Mouse (Mus musculus): ENCODE results near the gene Spg20. TPM values are rescaled to one million over a fixed set of nuclear protein-coding genes. Genes with fewer than 3 reads are reported as not detected.
A peak's percentile ranks its signal among the peaks of the same experiment; 100 is the strongest.

The Spg20 gene
- polyA plus RNA-seq (2012; rRNA removed) = 11.5 and 12.1 TPM in 2 replicates

DNA sequence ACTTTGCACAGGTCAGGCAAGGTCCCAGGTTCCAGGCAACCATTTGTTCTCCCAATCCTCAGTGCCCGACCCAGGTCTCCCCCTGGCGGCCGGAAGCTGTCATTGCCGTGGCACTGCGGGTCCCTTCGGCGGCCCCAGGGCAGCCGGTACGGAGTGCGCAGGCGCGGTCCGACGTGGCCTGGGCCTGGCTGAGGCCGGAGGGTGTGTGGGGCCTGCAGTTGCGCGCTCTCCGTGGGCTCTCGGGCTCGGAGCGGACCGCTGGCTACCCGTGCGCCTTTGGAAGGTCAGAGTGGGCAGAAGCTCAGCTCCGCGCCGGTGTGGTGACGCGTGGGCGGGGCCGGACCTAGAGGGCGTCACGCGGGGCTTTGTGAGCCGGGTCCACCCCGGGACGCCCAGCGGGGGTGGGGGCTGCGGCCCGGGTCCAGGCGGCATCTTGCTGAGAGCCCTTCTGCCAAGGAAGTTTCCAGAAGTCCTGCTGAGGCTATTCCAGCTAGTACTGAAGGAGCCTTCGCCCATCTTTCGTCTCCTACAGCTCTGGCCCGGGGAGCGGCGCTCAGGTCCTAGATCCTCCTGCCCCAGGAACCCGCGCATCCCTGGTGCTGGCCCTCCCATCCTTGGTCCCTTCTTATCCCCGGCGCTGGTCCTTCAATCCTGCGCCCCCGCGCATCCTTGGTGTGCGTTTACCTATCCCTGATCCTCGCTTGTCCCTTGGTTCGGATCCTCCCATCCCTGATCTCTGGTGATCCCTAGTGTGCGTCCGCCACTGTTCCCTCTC lies at the start of gene Spg20:
Spg20 (plus strand) TSS at position 174 of the 775 bp plus-strand sequence.
- DNase-seq (ENCODE audit: low read depth) = no peak

DNA sequence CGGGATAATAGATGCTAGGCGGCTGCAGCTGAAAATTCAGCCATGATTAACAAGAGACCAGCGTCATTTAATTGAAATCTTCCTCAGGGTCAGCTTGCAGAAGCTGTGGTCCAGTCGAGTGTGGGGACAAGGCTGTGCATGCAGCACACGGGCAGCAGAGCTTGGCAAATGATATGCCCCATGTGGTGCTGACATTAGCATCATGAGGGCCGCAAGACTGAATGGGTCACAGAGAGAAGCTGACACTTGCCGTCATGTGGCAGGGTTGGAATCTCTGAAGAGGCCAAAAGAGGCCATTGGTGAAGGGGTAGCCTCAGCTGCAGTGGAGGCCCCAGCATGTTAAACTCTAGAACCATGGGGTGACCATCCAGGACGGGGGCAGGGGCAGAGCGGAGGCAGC lies 49.3 kb upstream of the Spg20 start:
- DNase-seq (ENCODE audit: low read depth) = no peak

DNA sequence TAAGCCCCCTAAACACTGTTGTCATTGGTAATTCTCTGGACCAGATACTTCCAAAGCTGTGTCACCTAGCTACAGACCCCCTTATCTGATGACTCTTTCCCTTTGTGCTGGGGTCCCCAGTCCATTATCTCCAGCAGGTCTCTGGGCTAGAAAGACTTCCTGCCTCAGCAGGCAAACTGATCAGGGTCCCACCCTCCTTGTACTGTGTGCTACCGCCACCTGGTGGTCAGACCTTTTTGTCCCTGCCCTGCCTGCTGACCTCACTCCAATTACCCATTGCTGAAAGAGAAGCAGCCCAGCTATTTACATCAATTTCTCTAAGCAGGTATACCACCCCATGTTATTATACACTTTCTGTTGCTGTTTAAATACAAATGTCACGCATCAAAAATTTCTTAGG lies 47.5 kb upstream of the Spg20 start:
- DNase-seq (ENCODE audit: low read depth) = no peak

DNA sequence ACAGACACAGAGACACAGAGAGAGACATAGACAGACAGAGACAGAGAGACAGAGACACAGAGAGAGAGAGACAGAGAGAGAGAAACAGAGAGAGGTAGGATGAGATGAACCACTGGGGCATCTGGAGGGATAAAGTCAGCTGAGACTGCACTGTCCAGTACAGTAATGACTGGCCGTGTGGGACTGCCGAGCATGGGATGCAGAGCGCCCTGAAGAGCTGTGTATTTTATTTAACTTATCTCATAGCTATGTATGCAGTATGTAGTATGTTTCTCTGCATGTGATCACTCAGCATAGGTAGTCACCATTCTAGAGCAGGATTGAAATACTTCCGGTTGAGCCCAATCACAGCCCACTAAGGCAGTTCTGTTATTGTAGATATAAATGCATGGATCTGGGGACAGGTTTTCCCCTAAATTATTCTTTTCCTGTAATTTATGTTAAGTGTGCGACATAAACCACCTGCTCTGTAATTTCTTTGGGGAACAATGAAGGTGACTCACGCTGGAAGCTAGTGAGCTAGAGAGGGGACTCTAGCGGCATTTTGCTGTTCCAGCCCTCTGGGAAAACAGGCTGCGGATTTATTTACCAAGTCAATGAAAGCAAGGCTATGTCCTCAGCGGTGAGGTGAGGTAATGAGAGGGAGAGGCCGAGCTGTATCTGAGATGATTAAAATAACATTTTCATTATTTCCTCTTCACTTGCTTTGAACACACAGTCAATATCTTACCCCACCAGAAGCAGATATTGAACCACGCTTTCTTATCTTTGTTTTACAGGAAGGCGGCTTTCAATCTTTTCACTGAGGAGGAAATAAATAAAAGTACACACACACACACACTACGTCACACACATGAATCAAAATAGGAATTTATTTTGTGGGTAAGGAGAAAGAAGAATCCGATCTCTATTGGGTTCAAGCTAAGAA lies 45.9 kb upstream of the Spg20 start:
- DNase-seq (ENCODE audit: low read depth) = no peak

DNA sequence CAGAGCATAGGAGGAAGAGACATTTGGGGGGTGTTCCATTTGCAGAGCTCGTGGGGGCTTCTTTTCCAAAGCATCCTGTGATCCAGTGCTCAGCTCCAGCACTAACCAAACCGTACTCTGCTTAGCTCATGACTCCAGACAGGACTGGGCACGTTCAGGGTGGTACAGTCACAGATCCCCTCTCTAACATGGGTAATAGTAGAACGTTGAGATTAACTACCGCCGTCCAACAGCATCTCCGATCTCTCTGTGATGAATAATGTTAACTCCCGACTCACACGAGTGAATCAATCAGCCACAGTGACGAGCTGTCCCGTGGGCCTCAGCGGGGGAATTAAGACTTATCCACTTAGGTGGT lies 45.3 kb upstream of the Spg20 start:
- no peak for DNase-seq (ENCODE audit: low read depth)

DNA sequence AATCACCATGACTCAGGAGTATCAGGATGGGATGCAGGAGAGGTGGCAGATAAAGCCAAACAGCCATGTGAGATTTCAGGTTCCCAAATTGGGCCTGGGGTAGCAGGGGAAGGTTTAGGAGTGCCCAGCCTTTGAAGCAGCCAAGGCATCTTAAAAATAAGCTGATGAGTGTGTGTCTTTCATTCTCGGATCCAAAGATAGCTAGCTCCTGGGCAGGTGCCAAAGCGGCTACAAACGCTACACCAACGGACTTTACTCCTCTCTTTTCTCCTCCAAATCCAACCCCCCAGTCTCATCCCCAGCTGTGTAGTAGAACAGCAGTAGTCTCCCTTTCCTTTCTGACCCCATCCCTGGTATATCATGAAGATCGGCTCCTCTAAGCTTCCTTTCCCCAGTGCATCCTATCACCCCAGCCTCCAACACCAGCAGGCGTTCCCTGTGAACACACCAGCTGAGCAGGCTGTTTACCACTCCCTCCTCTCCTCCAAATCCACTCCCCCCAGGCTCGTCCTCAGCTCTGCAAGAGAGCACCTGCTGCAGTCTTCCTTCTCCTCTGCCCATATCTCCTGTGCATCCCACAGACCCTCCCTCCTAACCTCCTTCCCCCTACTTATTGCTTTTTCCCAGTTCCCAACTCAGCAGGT lies 44.0 kb upstream of the Spg20 start:
- no peak for DNase-seq (ENCODE audit: low read depth)

DNA sequence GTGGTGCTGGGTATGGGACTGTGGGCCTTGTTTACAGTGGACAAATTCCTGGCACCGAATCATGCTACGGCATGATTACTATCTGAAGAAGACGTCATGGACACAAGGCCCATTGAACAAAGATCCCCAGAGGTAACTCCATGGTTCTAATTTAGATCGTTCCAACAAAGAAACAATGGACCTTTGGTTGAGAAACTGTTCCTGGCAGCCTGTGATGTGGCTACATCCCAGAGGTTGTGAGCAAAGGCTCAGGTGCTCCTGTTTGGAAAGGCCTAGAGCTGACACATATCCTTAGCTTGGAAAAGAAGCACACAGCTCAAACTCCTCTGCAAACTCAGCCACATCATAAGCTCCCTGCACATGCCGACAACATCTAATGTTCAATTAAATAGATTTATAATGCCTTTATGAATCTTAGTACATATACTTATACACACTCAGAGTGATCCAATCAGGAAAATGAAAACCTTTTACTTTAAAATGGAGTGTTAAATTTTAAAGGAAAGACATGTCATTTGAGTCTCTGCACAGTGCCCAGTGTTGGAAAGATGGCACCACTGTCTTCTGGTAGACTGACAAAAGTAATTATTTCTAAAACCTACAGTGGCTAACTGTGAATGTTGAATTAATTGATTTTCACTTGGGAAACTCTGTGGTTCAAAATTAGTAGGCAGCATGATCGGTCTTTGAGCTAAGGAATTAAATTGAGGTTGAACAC lies 37.2 kb upstream of the Spg20 start:
- DNase-seq (ENCODE audit: low read depth) = peak; percentile 74

DNA sequence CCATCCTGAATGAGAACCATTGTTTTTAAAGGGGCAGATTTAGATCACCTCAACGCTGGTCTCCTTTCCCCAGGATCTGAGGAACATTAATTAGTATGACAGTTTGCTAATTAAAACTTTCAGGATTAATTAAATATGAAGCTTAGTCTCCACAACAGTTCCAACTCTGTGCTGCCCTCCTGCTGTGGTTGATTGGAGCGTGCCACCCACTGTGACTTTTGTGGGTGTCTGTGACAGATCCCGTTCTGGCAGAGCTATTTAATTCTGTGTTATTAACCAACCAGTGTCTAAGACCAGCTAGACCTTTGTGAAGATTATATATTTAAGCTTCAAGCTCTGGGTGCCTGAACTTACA lies 36.6 kb upstream of the Spg20 start:
- DNase-seq (ENCODE audit: low read depth) = no peak

DNA sequence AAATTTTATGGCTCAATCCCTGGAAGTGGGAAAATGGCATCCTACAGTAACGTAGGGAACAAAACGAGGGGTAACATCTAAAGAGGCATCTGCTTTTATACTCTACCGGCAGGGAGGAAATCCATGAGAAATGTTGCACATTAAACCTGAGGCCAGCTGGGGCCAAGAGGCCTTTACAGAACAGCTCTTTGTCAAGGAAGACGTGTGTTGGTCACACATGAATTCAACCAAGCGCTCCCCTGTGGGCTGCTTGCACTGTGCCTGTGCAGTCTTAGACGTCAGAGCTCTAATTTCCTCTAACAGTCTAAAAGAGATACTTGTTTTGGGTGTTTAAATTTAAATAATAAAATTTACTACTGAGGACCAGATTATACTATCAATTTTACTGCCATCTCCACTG lies 33.7 kb upstream of the Spg20 start:
- DNase-seq (ENCODE audit: low read depth) = no peak

DNA sequence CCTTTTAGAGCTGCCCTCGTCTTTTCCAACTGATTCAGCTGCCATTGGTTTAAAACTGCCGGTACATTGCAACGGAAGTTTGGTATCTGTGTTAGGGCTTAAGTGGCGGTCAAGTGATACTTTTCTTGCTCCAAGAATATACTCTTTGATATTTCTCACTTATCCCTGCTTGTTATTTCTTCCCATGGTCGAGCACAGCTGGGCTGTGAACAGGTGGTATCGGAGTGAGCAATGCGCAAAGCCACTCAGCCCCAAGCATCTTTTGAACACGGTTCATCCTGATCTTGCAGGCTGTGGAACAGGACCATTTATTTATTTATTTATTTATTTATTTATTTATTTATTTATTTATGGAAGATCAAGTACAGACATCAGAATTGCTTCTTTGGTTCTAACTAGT lies 32.3 kb upstream of the Spg20 start:
- DNase-seq (ENCODE audit: low read depth) = no peak

DNA sequence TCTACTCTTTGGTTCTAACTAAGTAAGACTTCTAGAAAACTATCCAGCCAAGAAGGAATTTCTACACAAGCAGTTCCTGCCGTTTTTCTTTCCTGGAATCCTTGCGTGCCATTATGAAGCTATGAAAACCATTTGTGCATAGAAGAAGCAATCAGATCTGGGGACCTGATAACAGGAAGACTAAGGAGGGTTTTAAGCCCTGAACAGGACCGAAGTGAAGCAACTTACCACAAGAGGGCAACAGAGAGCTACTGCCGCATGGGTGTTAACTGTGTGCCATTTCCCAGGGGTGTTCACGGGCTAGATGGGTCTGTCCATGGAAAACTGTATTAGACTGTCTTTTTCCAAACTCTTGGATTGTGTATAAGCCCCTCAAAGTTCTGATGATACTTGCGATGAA lies 31.9 kb upstream of the Spg20 start:
- no peak for DNase-seq (ENCODE audit: low read depth)

DNA sequence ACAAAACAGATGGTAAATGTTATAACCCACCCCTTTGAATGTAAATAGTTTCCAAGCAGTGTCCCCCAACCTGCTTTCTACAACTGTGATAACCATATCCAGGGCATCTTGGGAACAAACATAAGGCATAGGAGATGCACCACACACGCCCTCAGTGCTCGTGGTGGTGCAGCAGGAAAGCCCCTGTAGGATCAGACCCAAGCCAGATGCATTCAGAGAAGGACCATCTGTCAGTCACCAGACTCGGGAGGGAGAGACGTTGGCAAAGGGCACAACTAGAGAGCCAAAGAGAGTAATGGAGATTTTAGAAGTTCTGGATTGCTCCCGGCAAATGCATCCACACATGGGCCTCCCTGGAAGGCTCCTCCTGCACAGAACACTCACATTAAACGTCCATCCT lies 27.1 kb upstream of the Spg20 start:
- no peak for DNase-seq (ENCODE audit: low read depth)

DNA sequence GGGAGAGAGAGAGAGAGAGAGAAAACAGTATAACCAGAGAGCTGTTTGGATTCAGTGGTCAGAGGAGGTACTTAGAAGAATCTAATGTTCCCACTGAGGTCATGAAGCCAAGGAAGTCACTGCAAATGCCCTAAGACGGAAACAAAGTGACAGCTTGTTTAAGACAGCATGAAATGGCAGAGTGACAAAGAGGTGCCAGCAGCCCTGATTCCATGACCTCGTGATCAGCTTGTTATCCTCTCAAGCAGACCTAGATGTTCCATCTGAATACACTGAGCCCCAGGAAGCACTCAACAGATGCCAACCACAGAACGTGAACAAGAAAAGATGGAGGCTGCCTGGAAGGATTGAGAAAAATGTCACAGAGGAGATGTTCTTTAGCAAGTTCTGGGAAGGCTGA lies 26.2 kb upstream of the Spg20 start:
- no peak for DNase-seq (ENCODE audit: low read depth)

DNA sequence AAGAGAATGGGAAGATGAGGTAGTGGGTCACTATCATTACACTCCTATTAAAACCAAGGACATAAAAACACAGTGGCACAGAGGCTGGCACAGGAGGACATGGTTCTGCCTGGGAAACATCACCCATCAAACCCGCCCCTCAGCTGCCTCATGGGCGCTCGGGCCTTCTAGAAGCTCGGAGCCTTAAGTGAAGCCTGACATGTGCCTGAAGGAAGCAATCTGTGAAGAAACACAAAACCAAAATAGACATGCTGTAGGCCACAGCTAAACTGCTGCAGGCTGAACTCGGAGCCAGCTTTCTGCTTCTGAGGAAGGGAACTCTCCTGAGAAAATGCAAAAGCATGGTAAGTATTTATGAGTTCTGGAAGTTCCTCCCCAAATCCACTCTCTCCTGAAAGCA lies 25.0 kb upstream of the Spg20 start:
- DNase-seq (ENCODE audit: low read depth) = no peak

DNA sequence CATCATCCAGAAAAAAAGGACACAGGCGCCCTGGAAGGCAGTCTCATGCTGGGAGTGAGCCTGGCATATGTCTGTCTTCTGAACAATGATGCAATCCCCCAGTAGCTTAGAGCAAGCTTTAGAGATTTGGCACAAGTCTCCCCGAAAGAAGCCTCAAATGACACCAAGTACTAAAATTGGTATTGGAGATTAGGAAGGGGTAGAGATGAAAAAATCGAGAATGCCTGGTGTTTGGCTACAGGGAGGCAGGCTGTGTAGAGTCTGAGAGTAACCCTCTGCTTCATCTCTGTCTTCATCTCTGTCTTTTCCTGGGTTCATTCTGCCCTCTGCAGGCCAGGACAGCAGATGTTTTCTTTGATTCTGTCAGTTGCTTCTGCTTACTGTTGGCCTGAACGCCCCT lies 24.5 kb upstream of the Spg20 start:
- no peak for DNase-seq (ENCODE audit: low read depth)

DNA sequence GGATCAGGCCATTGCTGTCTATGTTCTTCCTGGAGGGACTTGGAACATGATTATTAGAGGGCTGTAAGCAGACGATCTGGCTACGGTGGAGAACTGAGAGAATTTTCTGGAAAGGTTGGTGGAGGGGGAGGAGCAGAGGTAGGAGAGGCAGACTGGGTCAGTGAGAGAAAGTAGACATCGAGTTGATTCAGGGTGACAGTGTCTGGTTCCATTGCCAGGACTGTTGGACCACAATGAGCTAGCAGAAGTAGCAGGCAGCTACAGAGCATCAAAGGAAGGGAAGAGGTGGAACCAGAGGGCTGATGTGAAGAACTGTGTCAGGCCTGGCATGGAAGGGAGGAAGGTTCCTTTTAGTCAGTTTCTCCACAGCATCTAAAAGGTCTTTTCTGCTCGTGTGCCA lies 23.5 kb upstream of the Spg20 start:
- no peak for DNase-seq (ENCODE audit: low read depth)

DNA sequence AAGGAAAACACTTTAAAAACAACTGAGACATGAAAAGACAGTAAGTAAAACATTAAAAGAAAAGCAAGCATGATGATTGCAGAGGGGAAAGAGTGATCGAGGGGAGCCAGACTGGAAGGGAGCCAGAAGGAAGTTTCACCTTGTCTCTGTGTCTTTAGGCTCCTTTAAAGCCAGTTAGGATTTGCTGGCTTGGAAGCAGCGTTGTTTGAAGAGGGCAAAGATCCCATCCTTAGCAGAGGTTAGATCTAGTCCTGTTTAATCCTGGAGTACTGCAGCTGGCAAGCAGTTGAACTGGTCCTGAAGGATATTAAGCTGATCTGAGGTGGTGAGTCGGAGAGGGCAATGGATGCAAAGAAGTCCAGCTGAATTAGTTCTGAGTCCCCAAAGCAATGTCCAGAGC lies 23.1 kb upstream of the Spg20 start:
- no peak for DNase-seq (ENCODE audit: low read depth)

DNA sequence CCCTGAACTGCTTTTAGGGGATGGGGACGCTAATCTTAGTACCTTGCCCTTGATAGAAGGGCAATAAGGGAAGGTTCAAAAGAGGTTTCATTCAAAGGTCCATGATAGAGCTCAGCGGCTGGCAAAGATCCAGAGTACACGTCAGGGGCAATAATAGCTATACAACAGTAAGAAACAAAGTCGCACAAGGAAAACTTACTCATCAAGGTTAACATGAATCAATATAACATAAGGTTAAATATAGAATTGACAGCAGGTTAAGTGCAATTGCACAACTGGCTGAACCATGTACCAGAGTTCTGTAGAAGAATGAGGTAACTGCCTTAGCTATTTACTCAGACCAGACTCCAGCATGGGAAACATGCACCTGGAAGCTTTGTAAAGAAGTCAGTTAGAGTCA lies 22.6 kb upstream of the Spg20 start:
- no peak for DNase-seq (ENCODE audit: low read depth)

DNA sequence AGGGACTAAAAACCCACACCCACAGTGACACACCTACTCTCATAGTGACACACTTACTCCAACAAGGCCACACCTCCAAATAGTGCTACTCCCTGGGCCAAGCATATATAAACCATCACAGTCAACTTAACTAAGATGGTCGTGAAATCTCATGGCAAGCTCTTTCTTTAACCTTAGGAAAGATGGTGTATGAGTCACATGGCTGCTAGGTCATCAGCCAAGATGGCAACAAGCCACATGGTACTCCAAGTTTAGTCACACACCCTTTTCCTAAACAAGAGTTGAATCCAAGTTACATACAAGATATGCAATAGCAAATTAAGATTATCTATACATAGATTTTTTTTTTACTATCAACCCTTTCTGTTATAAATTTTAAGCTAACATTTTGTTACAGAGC lies 18.7 kb upstream of the Spg20 start:
- DNase-seq (ENCODE audit: low read depth) = no peak

DNA sequence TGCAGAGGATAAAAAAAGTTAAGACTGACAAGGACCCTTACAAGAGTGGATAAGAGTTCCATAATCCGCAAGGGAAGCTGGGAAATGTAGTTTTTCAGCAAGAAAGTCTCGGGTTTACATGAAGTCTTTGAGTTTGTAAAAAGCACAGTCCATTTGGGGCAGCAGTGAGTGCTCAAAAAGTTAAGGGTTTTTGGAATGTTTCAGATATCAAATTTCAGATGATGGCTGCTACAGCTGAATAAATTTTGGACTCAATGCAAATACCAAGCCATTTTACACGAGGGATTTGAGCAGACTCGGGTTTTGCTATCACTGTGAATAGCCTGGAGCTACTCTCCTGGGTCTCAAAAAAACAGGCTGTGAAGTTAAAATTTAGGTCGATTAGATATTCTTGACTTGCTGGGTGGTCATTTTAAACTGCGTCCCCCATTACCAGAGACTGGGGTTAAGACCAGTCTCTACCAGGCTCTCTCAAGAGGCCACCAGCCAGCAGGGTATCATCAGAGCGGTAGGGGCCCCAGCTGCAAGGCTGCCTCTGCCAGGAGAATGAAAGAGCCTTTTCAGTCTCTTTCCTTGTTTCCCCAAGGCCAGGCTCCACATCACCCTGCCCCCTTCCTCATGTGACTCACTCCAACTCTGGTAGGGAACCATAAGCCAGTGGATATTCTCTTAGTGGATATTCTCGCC lies 15.8 kb upstream of the Spg20 start:
- DNase-seq (ENCODE audit: low read depth) = no peak

DNA sequence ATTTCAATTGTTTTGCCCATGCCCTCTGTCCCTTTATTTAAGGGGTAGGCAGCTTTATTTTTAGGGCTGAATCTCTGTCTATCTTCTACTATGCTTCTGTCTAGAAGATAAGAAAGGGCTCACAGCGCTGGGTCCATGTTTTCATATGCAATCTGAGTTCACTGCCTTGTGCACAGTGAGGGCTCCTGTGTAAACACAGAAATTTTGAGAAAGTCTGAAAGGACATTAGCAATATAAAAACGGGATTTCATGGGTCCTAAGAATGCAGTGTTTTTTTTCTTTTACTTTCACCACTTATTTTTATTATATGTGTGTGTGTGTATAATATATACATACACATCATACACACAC lies 15.3 kb upstream of the Spg20 start:
- no peak for DNase-seq (ENCODE audit: low read depth)

DNA sequence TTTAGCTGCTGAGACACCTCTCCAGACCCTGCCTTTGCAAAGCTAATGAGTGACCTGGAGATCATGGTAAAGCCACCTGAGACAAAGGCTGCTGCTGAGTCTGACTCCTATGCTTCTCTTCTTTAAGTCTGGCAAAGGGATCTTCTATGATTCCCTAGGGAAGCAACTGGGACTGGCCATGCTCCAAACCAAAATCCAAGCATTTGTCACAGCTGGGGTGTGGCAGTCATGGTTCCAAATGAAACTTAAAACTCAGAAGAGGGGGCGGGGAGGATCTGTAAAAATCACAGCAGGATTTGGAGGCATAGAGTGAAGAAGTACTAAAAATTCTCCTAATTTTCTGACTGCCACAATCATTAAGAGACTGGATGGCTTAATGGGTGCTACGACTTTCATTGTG lies 14.7 kb upstream of the Spg20 start:
- DNase-seq (ENCODE audit: low read depth) = no peak

Measured in gonadal fat pad, adult 2 months (tissue).